Mouse (Mus musculus): Measurements from ENCODE around the gene Slc43a3. TPM values are rescaled to one million over a fixed set of nuclear protein-coding genes. Genes with fewer than 3 reads are reported as not detected.

Gene Slc43a3
- polyA plus RNA-seq, 1 experiment from 2014 or later, result 32.8 TPM

Small RNA genes lying within 50 kb of the gene (microRNA-seq; reads per million reads assigned to microRNA genes)
- gene Gm24332, result not detected

Other genes starting within 250 kb of the Slc43a3 start
- gene Zdhhc5, start 221.4 kb upstream of the Slc43a3 start, polyA plus RNA-seq (2016; fragmentation: Nextera tagmentation; extraction: Ambion mirVana), result 33.7 and 34.3 TPM in 2 replicates
- gene Clp1, start 209.2 kb upstream of the Slc43a3 start, polyA plus RNA-seq (2016; fragmentation: Nextera tagmentation; extraction: Ambion mirVana), result 57.8 and 58.8 TPM in 2 replicates
- gene Ypel4, start 202.5 kb upstream of the Slc43a3 start, polyA plus RNA-seq (2016; fragmentation: Nextera tagmentation; extraction: Ambion mirVana), result 5.7 and 9.6 TPM in 2 replicates
- 7.6 and 8.2 TPM in 2 replicates for gene Gm19426, start 192.9 kb upstream of the Slc43a3 start, polyA plus RNA-seq (2016; fragmentation: Nextera tagmentation; extraction: Ambion mirVana)
- 9.3 and 10.8 TPM in 2 replicates for gene Serping1, start 161.1 kb upstream of the Slc43a3 start, polyA plus RNA-seq (2016; fragmentation: Nextera tagmentation; extraction: Ambion mirVana)
- 17.6 and 19.2 TPM in 2 replicates for gene Ube2l6, start 137.8 kb upstream of the Slc43a3 start, polyA plus RNA-seq (2016; fragmentation: Nextera tagmentation; extraction: Ambion mirVana)
- 0.11 and 0.56 TPM in 2 replicates for gene Smtnl1, start 113.9 kb upstream of the Slc43a3 start, polyA plus RNA-seq (2016; fragmentation: Nextera tagmentation; extraction: Ambion mirVana)
- gene Timm10, start 109.6 kb upstream of the Slc43a3 start, polyA plus RNA-seq (2016; fragmentation: Nextera tagmentation; extraction: Ambion mirVana), result 64.5 and 71.0 TPM in 2 replicates
- 36.6 and 42.6 TPM in 2 replicates for gene Slc43a1, start 97.7 kb upstream of the Slc43a3 start, polyA plus RNA-seq (2016; fragmentation: Nextera tagmentation; extraction: Ambion mirVana)
- 0.74 and 1.0 TPM in 2 replicates for gene Rtn4rl2, start 49.9 kb upstream of the Slc43a3 start, polyA plus RNA-seq (2016; fragmentation: Nextera tagmentation; extraction: Ambion mirVana)
- gene Prg2, start 43.9 kb downstream of the Slc43a3 start, polyA plus RNA-seq (2016; fragmentation: Nextera tagmentation; extraction: Ambion mirVana), result 0.18 TPM in 1 of 2 replicates, not detected in the other
- 0.15 TPM in 1 of 2 replicates, not detected in the other for gene Prg3, start 51.6 kb downstream of the Slc43a3 start, polyA plus RNA-seq (2016; fragmentation: Nextera tagmentation; extraction: Ambion mirVana)
- 421 and 433 TPM in 2 replicates for gene Ssrp1, start 100.7 kb downstream of the Slc43a3 start, polyA plus RNA-seq (2016; fragmentation: Nextera tagmentation; extraction: Ambion mirVana)
- 2.1 and 2.8 TPM in 2 replicates for gene P2rx3, start 100.9 kb downstream of the Slc43a3 start, polyA plus RNA-seq (2016; fragmentation: Nextera tagmentation; extraction: Ambion mirVana)
- 28.7 and 32.0 TPM in 2 replicates for gene Tnks1bp1, start 111.4 kb downstream of the Slc43a3 start, polyA plus RNA-seq (2016; fragmentation: Nextera tagmentation; extraction: Ambion mirVana)
- 32.9 and 40.6 TPM in 2 replicates for gene Aplnr, start 199.6 kb downstream of the Slc43a3 start, polyA plus RNA-seq (2016; fragmentation: Nextera tagmentation; extraction: Ambion mirVana)

All from limb, embryonic 10.5 days (tissue).